Mouse (Mus musculus): Measurements from ENCODE around the gene Dclk1. TPM values are rescaled to one million over a fixed set of nuclear protein-coding genes. Genes with fewer than 3 reads are reported as not detected.

The Dclk1 gene
- polyA plus RNA-seq, 1 experiment from 2014 or later, result 30.2 TPM

DNA sequence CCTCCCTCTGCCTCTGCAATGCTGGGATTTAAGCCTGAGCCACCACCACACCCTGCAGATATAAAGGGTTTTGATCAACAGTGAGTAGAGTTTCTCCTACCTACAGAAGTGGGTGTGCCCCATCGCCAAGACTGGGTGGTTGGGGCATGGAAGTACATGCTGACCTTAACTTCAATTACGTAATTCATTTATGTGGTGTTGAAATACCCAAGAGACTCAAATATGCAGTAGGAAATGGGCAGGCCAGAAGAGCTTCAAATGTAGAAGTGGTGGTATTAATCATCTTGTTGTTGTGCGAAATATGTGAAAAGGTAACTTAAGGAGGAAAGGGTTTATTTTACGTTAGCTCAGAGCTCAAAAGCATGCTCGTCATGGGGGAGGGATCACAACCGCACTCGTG lies 307.2 kb downstream of the Dclk1 start:
- Histone ChIP-seq H3K27me3 (ENCODE audit: low read depth, poor library complexity, severe bottlenecking) (no peaks in the 10 kb centered on the region), H3K36me3 (no peaks in the 10 kb centered on the region), H3K27ac (no peak overlapping the region), H3K4me3 (no peak overlapping the region), H3K9me3 (replicated peaks) (no peaks in the 10 kb centered on the region), H3K4me1 (peaks cover 53% of the 10 kb centered on the region)
- 85% methylated on average over 7 of the region's 7 CpGs for WGBS
- no peak for DNase-seq (ENCODE audit: low spot score)

DNA sequence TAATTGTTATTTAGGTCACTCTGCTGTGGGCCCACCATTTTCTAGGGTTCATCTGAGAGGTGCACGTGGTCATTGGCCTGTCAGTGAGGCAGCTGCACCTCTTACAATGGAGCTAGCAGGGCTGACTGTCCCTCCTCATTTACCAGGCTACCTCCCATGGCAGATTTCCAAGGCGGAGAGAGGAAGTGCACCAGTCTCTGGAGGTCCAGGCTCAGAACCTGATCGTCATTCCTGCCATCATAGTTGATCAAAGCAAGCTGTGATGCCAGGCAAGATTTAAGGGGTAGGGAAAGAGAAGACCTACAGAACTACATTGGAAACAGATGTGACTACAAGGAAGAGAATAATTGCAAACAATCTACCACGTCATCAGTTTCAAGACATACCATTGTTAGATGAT lies 308.8 kb downstream of the Dclk1 start:
- 22% methylated on average over 4 of the region's 4 CpGs for WGBS
- Histone ChIP-seq H3K36me3 (no peaks in the 10 kb centered on the region), H3K4me1 (peaks cover 37% of the 10 kb centered on the region), H3K27ac (peak overlapping the region; percentile 46; the same call in 1 of the 2 replicates), H3K27me3 (ENCODE audit: low read depth, poor library complexity, severe bottlenecking) (no peaks in the 10 kb centered on the region), H3K4me3 (no peak overlapping the region), H3K9me3 (replicated peaks) (no peaks in the 10 kb centered on the region)
- DNase-seq (ENCODE audit: low spot score), result no peak

DNA sequence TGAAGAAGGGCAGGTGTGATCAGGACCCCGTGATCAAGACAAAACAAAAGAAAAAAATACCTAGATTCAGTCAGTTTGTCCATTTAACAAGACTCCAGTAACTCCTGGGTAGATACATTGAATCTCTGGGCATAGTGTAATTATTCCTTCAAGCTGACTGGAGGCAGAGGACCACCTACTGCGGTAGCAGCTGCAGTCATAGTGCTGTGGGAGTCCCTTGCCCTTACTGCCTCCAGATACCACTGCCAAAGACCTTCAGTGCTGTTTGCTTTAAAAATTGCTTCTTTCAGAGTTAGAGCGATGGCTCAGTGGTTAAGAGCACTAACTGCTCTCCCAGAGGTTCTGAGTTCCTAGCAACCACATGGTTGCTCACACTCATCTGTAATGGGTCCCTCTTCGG lies 309.7 kb downstream of the Dclk1 start:
- Histone ChIP-seq H3K27ac (0 out of 2 replicates have a peak overlapping the region, but pooled peaks have one; percentile 15), H3K27me3 (ENCODE audit: low read depth, poor library complexity, severe bottlenecking) (no peaks in the 10 kb centered on the region), H3K4me3 (no peak overlapping the region), H3K36me3 (no peaks in the 10 kb centered on the region), H3K4me1 (peaks cover 31% of the 10 kb centered on the region), H3K9me3 (replicated peaks) (no peaks in the 10 kb centered on the region)
- WGBS, result 86% methylated on average over 4 of the region's 4 CpGs
- no peak for DNase-seq (ENCODE audit: low spot score)

DNA sequence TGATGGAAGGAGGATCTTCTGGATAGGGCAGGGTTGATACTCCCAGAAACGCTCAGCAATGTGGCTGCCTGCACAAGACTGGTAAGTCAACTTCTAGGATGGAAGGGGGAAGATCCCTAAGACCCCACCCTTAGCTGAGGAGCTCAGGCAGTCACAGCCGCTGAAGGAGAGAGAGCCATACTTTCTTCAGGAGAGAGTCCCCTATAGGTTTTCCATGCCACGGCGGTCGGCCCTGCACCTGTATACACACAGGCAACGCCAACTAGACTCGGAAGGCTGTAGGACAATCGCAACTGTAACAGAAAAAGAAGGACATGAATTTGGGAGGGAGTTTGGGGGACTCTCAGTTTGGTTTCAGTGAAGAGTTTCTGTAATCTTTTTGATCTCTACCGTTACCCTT lies 310.9 kb downstream of the Dclk1 start:
- Histone ChIP-seq H3K9me3 (replicated peaks) (no peaks in the 10 kb centered on the region), H3K27ac (no peak overlapping the region), H3K27me3 (ENCODE audit: low read depth, poor library complexity, severe bottlenecking) (no peaks in the 10 kb centered on the region), H3K4me3 (no peak overlapping the region), H3K36me3 (no peaks in the 10 kb centered on the region), H3K4me1 (peaks cover 27% of the 10 kb centered on the region)
- WGBS, result 92% methylated on average over 9 of the region's 9 CpGs
- no peak for DNase-seq (ENCODE audit: low spot score)

DNA sequence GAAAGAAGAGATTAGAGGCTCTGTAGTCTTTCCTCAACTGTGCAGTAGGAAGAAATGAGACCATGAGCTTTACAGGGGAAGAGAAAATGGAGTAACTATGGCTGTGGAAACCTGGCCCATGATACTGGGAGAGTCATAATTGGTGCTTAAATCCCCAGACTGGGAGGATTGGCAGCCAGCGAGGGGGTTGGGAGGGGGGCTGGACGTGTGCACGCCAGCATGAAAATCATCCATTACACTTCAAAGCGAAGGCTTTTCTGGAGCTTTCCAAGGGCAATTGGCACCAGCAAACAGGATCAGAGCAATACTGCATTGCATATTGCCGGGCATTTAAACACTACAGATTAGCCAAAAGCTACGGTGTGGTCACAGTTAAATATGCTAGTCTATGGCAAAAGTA lies 313.7 kb downstream of the Dclk1 start:
- Histone ChIP-seq H3K27me3 (ENCODE audit: low read depth, poor library complexity, severe bottlenecking) (no peaks in the 10 kb centered on the region), H3K27ac (no peak overlapping the region), H3K4me3 (no peak overlapping the region), H3K36me3 (no peaks in the 10 kb centered on the region), H3K9me3 (replicated peaks) (no peaks in the 10 kb centered on the region), H3K4me1 (peaks cover 18% of the 10 kb centered on the region)
- no peak for DNase-seq (ENCODE audit: low spot score)
- 88% methylated on average over 6 of the region's 6 CpGs for WGBS

DNA sequence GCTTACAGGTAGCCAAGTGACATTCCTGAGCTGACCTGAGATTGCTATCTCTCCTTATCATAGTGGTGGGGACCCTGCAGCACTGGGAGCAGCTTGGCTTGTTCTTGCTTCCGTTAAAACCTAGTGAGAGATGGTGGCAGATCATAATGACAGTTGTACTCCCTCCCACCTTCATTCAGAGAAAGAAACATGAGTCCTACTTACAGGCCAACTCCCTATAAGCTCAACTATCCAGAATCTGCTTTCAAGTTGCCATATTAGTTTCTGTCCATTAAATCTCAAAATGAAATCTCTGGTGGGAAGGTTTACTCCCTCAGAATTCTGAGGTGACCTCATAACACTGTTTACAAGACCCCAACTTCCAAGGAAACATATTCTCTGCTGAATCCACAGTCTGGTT lies 316.4 kb downstream of the Dclk1 start:
- Histone ChIP-seq H3K36me3 (no peaks in the 10 kb centered on the region), H3K4me1 (peaks cover 3% of the 10 kb centered on the region; the same call in 1 of the 2 replicates), H3K9me3 (replicated peaks) (no peaks in the 10 kb centered on the region), H3K27ac (no peak overlapping the region), H3K27me3 (ENCODE audit: low read depth, poor library complexity, severe bottlenecking) (no peaks in the 10 kb centered on the region), H3K4me3 (no peak overlapping the region)
- 76% methylated on average over 1 of the region's 1 CpGs for WGBS
- DNase-seq (ENCODE audit: low spot score), result no peak

DNA sequence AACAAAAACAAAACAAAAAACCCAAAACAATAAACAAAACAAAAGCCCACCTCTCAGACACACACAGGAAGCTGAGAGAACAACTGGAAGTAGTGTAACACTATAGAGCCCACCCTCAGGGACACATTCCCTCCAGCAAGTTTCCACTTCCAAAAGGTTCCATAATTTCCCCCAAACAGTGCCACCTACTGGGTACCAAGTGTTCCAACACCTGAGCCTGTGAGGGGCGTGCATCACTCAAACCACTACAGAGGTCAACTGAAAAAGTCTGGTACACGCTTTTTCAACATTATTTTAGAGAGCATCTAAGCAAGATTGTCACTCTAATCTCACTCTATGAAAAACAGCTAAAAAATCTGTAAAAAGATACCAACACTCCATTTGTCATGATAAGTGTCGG lies 325.3 kb downstream of the Dclk1 start:
- H3K9me3 ChIP-seq (replicated peaks), result no peaks in the 10 kb centered on the region
- no peaks in the 10 kb centered on the region for H3K27me3 ChIP-seq (ENCODE audit: low read depth, poor library complexity, severe bottlenecking)
- WGBS, result 93% methylated on average over 3 of the region's 3 CpGs
- peaks cover 10% of the 10 kb centered on the region for H3K4me1 ChIP-seq
- DNase-seq (ENCODE audit: low spot score), result no peak
- no peaks in the 10 kb centered on the region for H3K36me3 ChIP-seq
- H3K4me3 ChIP-seq, result no peak overlapping the region
- no peak overlapping the region for H3K27ac ChIP-seq

DNA sequence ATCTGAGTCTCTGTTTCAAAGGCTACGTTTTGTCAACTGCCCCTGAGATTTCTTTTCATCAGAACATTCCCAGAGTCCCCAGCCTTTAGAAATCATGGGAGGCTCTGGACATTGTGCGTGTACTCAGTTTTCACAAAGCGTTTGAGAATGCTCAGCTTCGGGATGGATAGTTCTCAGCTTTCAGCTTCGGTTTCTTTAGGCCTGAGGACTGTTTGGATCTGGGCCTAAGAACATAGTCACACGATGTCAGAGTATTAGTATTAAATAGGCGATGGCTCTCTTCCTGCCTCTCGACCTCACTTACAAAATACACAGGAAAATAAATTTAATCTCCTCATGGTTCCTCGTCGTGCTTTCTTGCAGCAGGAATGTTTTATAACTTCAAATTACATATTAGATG lies 327.4 kb downstream of the Dclk1 start:
- DNase-seq (ENCODE audit: low spot score), result no peak
- Histone ChIP-seq H3K9me3 (replicated peaks) (no peaks in the 10 kb centered on the region), H3K27me3 (ENCODE audit: low read depth, poor library complexity, severe bottlenecking) (no peaks in the 10 kb centered on the region), H3K27ac (no peak overlapping the region), H3K36me3 (no peaks in the 10 kb centered on the region), H3K4me1 (peaks cover 19% of the 10 kb centered on the region), H3K4me3 (no peak overlapping the region)
- 88% methylated on average over 10 of the region's 10 CpGs for WGBS

DNA sequence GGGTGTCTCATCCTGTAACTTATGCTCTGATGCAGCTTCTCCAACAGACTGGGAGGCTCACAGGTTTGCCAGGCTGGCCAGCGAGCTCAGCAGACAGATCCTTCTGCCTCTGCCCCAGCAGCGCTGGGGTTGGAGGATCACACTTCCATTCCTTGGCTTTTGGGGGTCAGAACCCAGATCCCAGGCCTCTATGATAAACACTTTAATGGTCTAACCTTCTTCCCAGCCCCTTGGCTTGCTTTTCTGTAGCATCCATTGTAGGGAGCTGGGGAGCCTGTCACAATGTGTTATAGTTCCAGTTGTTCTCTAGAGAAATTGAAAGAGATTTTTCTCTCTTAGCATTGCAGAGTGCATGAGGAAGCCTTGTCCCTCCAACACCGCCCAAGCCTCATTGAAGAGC lies 328.9 kb downstream of the Dclk1 start:
- Histone ChIP-seq H3K4me3 (no peak overlapping the region), H3K4me1 (peaks cover 19% of the 10 kb centered on the region), H3K9me3 (replicated peaks) (no peaks in the 10 kb centered on the region), H3K27ac (no peak overlapping the region), H3K36me3 (no peaks in the 10 kb centered on the region), H3K27me3 (ENCODE audit: low read depth, poor library complexity, severe bottlenecking) (no peaks in the 10 kb centered on the region)
- 83% methylated on average over 3 of the region's 3 CpGs for WGBS
- no peak for DNase-seq (ENCODE audit: low spot score)

DNA sequence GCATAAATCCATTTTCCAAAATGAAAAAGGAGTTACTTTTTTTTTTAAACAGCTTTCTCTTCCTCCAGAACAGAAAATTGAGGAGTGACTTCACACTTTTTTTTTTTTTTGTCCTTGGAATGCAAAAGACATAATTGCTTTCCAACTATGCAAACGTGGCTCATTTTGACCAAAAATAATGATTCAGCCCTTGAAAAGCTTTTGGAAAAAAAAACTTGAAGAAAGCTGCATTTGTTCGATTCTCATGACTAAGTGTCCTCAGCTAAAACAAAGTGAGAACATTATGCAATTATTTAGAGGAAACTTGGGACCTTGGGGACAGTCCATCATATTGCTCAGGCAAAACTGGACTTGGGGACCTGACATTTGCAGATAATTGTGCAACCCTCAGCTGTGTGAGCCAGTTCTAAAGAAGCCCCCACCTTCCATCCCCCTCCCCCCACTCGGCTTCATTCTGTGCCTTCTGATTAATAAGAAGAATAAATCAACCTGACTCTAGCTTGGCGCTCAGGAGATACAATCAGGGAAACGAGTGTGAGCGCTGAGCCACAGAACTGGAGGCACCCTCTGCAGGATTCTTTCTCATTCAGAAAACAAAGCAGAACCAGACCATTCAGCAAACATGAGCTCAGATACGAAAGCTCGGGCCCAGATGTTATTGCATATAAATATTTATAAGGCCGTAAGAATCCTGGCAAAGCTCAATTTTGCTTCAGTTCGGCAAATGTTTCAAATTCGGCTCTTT lies 329.6 kb downstream of the Dclk1 start:
- Histone ChIP-seq H3K36me3 (no peaks in the 10 kb centered on the region), H3K27ac (peak overlapping the region; percentile 50; the same call in 1 of the 2 replicates), H3K4me1 (peaks cover 19% of the 10 kb centered on the region), H3K27me3 (ENCODE audit: low read depth, poor library complexity, severe bottlenecking) (no peaks in the 10 kb centered on the region), H3K4me3 (no peak overlapping the region), H3K9me3 (replicated peaks) (no peaks in the 10 kb centered on the region)
- WGBS, result 69% methylated on average over 11 of the region's 11 CpGs
- DNase-seq (ENCODE audit: low spot score), result no peak

DNA sequence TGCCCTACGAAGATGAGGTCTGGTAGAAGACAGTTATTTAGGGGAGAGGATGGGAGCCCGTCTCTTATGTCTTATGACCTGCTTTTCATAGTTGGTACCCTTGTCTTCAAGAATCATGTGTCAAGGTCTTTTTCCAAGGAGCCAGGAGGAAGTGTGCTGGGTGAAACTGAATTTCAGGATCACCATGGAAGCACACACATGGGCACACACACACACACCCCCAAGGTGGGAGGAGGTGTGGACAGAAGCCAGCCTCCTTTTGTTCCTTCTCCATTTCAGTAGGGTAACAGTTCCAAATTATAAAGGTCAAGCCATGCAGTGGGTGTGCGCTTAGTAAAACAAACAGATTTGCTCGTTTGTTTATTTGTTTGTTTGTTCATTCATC lies 330.1 kb downstream of the Dclk1 start:
- H3K27ac ChIP-seq, result no peak overlapping the region; the same call in 1 of the 2 replicates
- H3K9me3 ChIP-seq (replicated peaks), result no peaks in the 10 kb centered on the region
- no peak overlapping the region for H3K4me3 ChIP-seq
- H3K36me3 ChIP-seq, result no peaks in the 10 kb centered on the region
- H3K27me3 ChIP-seq (ENCODE audit: low read depth, poor library complexity, severe bottlenecking), result no peaks in the 10 kb centered on the region
- H3K4me1 ChIP-seq, result peaks cover 19% of the 10 kb centered on the region
- no peak for DNase-seq (ENCODE audit: low spot score)
- WGBS, result 88% methylated on average over 4 of the region's 4 CpGs

DNA sequence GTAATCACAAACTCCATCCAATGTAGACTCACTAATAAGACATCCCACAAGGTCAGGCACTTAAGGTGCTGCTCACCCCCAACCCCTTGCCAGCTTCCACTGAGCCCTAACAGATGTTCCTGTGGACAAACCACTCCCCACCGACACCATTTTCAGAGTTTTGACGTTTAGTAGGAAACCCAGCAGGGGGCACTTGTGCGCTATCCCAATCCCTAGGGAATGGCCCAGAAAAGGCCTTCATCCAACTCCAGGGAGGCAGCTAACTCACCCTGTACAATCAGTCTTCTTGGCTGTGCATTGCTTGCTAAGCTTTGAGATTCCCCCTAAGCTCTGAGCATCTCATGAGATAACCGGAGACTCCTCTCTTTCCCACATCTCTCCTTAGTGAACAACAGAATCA lies 331.8 kb downstream of the Dclk1 start:
- H3K4me3 ChIP-seq, result no peak overlapping the region
- H3K27ac ChIP-seq, result 0 out of 2 replicates have a peak overlapping the region, but pooled peaks have one; percentile 7
- H3K4me1 ChIP-seq, result peaks cover 19% of the 10 kb centered on the region
- H3K27me3 ChIP-seq (ENCODE audit: low read depth, poor library complexity, severe bottlenecking), result no peaks in the 10 kb centered on the region
- DNase-seq (ENCODE audit: low spot score), result peak; percentile 57
- WGBS, result 44% methylated on average over 4 of the region's 4 CpGs
- no peaks in the 10 kb centered on the region for H3K36me3 ChIP-seq
- no peaks in the 10 kb centered on the region for H3K9me3 ChIP-seq (replicated peaks)

DNA sequence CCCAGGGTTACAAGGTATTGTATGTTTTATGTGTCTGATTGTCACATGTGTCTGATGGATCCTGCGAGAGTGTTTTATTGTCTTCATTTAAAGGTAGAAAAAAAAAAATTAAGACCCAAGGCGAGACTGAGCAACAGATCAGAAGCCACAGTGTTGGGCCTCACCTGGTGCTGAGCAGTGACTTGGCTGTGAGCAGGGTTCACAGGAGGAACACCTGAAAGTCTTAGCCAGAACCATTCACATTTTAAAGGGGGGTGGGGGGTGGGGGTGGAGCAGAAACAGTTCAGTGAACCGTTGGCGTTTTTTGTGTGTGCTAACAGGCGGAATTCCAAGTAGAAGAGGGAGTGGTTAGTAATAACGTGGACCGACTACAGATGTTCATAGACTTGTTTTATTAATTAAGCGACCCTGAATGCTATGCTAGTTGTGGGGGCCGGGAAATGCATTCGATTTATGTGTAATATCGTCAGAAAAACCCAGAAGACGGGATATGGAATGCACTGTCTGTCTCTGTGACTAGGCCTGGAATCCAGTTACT lies 345.3 kb downstream of the Dclk1 start:
- Histone ChIP-seq H3K9me3 (replicated peaks) (no peaks in the 10 kb centered on the region), H3K27ac (peak overlapping the region; percentile 90), H3K4me1 (peaks cover 54% of the 10 kb centered on the region), H3K4me3 (peak overlapping the region; percentile 28; the same call in 1 of the 2 replicates), H3K36me3 (no peaks in the 10 kb centered on the region), H3K27me3 (ENCODE audit: low read depth, poor library complexity, severe bottlenecking) (no peaks in the 10 kb centered on the region)
- 28% methylated on average over 12 of the region's 12 CpGs for WGBS
- no peak for DNase-seq (ENCODE audit: low spot score)
